Mouse (Mus musculus) embryonic stem cell, embryonic (primary cell): ENCODE measurements at regions not wholly inside any gene's neighbourhood (a gene's known extent, or its start where the extent isn't known, plus 50 kb on each side); places are given as distances from the start of the nearest gene placed in this dataset.

Experiments
- CTCF ChIA-PET, 4 experiments: fragments of 300-600 bp in 2 of 4; fragments of 350-600 bp in 2 of 4; sonication (Branson Sonifier 250); formaldehyde crosslinking; loops; one replicate each; lab custom pipeline; 2022; ENCODE audit warnings: inconsistent platforms in 2 of 4; lab: Charles Lee
- POLR2A ChIA-PET, 4 experiments: fragments of 300-600 bp in 2 of 4; fragments of 350-600 bp in 2 of 4; sonication (Branson Sonifier 250); formaldehyde crosslinking; loops; one replicate each; lab custom pipeline; 2022; ENCODE audit warnings: antibody characterized with exemption in 4 of 4, inconsistent platforms in 1 of 4; lab: Charles Lee

- CTCF ChIA-PET, result no interaction called here
- POLR2A ChIA-PET, result no interaction called here
These were observed 186.1 kb downstream of the Med10 start for GRCm38 (mm10) chr13:69988319-69988718.

GRCm38 (mm10) chr13:69991253-69991891, 189.2 kb downstream of the Med10 start:
- POLR2A ChIA-PET, result interaction anchor here in 1 of 4 experiments (0.7 kb wide), 1 partner anchor 182 kb away, joined by 3 read pairs; no protein-coding TSS in a partner anchor
- CTCF ChIA-PET, result no interaction called here

- CTCF ChIA-PET, result no interaction called here
- POLR2A ChIA-PET, result interaction anchor here in 1 of 4 experiments (0.7 kb wide), 1 partner anchor 182 kb away, joined by 3 read pairs; no protein-coding TSS in a partner anchor
These were observed 189.7 kb downstream of the Med10 start for GRCm38 (mm10) chr13:69991892-69992261.

- ChIA-PET POLR2A (no interaction called here), CTCF (no interaction called here)
These were observed 201.4 kb downstream of the Med10 start for GRCm38 (mm10) chr13:70003591-70003990.

GRCm38 (mm10) chr13:70012123-70012522, 209.9 kb downstream of the Med10 start:
- CTCF ChIA-PET, result interaction anchor here in 1 of 4 experiments (0.9 to 1.4 kb wide), 2 partner anchors 23 to 403 kb away, joined by 3 to 4 read pairs; no protein-coding TSS in a partner anchor
- POLR2A ChIA-PET, result interaction anchor here in 1 of 4 experiments (0.6 kb wide), 1 partner anchor 671 kb away, joined by 3 read pairs; no protein-coding TSS in a partner anchor

- POLR2A ChIA-PET, result no interaction called here
These were observed 213.0 kb downstream of the Med10 start for GRCm38 (mm10) chr13:70015183-70015582.

GRCm38 (mm10) chr13:70017535-70017934, 215.3 kb downstream of the Med10 start:
- ChIA-PET CTCF (no interaction called here), POLR2A (no interaction called here)

More at GRCm38 (mm10) chr13:70015183-70015582, 213.0 kb downstream of the Med10 start:
- CTCF ChIA-PET, result no interaction called here

- ChIA-PET CTCF (interaction anchor here in 1 of 4 experiments (0.5 to 0.6 kb wide), 2 partner anchors 131 to 171 kb away, joined by 5 read pairs; no protein-coding TSS in a partner anchor), POLR2A (interaction anchor here in 1 of 4 experiments (1.0 kb wide), 1 partner anchor 105 kb away, joined by 3 read pairs; no protein-coding TSS in a partner anchor)
These were observed 218.0 kb downstream of the Med10 start for GRCm38 (mm10) chr13:70019999-70020838.

- ChIA-PET POLR2A (no interaction called here), CTCF (interaction anchor here in 1 of 4 experiments (0.5 kb wide), 1 partner anchor 199 kb away, joined by 3 read pairs; no protein-coding TSS in a partner anchor)
These were observed 231.1 kb downstream of the Med10 start for GRCm38 (mm10) chr13:70033249-70033648.

- ChIA-PET POLR2A (no interaction called here), CTCF (interaction anchor here in 1 of 4 experiments (0.5 kb wide), 1 partner anchor 199 kb away, joined by 3 read pairs; no protein-coding TSS in a partner anchor)
These were observed 231.6 kb downstream of the Med10 start for GRCm38 (mm10) chr13:70033763-70034162.

GRCm38 (mm10) chr13:70037985-70038667, 235.9 kb downstream of the Med10 start:
- ChIA-PET CTCF (no interaction called here), POLR2A (no interaction called here)

- ChIA-PET POLR2A (no interaction called here), CTCF (no interaction called here)
These were observed 255.7 kb downstream of the Med10 start for GRCm38 (mm10) chr13:70057920-70058319.

GRCm38 (mm10) chr13:70061363-70061945, 259.3 kb downstream of the Med10 start:
- POLR2A ChIA-PET, result interaction anchor here in 1 of 4 experiments (0.6 kb wide), 1 partner anchor 172 kb away, joined by 3 read pairs; no protein-coding TSS in a partner anchor
- CTCF ChIA-PET, result interaction anchor here in 2 of 4 experiments (0.6 to 1.2 kb wide), 3 partner anchors 9 to 355 kb away, joined by 3 to 4 read pairs (median 3); no protein-coding TSS in a partner anchor

- ChIA-PET CTCF (no interaction called here), POLR2A (interaction anchor here in 1 of 4 experiments (0.6 kb wide), 1 partner anchor 25 kb away, joined by 3 read pairs; no protein-coding TSS in a partner anchor)
These were observed 271.5 kb downstream of the Med10 start for GRCm38 (mm10) chr13:70073655-70074054.

- POLR2A ChIA-PET, result no interaction called here
- CTCF ChIA-PET, result no interaction called here
These were observed 273.2 kb downstream of the Med10 start for GRCm38 (mm10) chr13:70075353-70075752.

GRCm38 (mm10) chr13:70081108-70081507, 278.9 kb downstream of the Med10 start:
- ChIA-PET CTCF (no interaction called here), POLR2A (no interaction called here)

- ChIA-PET CTCF (interaction anchor here in 1 of 4 experiments (0.7 kb wide), 1 partner anchor 13 kb away, joined by 3 read pairs; no protein-coding TSS in a partner anchor), POLR2A (interaction anchor here in 1 of 4 experiments (0.9 kb wide), 1 partner anchor 12 kb away, joined by 3 read pairs; no protein-coding TSS in a partner anchor)
These were observed 290.7 kb downstream of the Med10 start for GRCm38 (mm10) chr13:70092886-70093285.

GRCm38 (mm10) chr13:70093970-70094369, 291.8 kb downstream of the Med10 start:
- ChIA-PET CTCF (interaction anchor here in 1 of 4 experiments (0.6 kb wide), 1 partner anchor 186 kb away, joined by 4 read pairs; no protein-coding TSS in a partner anchor), POLR2A (no interaction called here)
